Mouse (Mus musculus) olfactory bulb, adult 2 months (tissue): ENCODE measurements around the gene Adgrf1.

Source experiments
- CTCF ChIP-seq: fragments of 200-500 bp; IDR thresholded peaks from 2 replicates; pipeline ENCODE4 v1.5.1; 2012; ENCODE audit warnings: low read depth, mild to moderate bottlenecking, low read length, moderate library complexity; ENCODE audit not compliant: insufficient read depth
- POLR2A ChIP-seq: fragments of 200-500 bp; IDR thresholded peaks from 2 replicates; pipeline ENCODE4 v1.6.1; 2012; ENCODE audit warnings: mild to moderate bottlenecking, low read depth, low read length, moderate library complexity; ENCODE audit not compliant: insufficient read depth

GRCm38 (mm10) chr17:43247245-43247644 is 22.9 kb upstream of the Adgrf1 start:
- no peak for TF ChIP-seq CTCF
- TF ChIP-seq POLR2A, result no peak
